Mouse (Mus musculus) heart, postnatal 0 days (tissue): ENCODE data around the gene Sema3d. TPM values are rescaled to one million over a fixed set of nuclear protein-coding genes. Genes with fewer than 3 reads are reported as not detected.

Experiments used
- ATAC-seq: fragments of 200-750 bp; cut with Nextera tagmentation; 2 replicates; pipeline ENCODE4 v1.8.0; 2017; ENCODE audit warnings: low read depth, moderate number of reproducible peaks, moderate library complexity; ENCODE audit not compliant: insufficient read depth
- DNase-seq: peaks from one replicate; pipeline ENCODE4 v3.0.0-alpha.2; 2016; ENCODE audit warnings: low spot score
- H3K27ac ChIP-seq: fragments of 300-500 bp; sonication (generic); 2 replicates; pipeline ENCODE4 v1.5.1; 2014; ENCODE audit warnings: low read depth, mild to moderate bottlenecking
- H3K27me3 ChIP-seq: fragments of 300-500 bp; sonication (generic); 2 replicates; pipeline ENCODE4 v1.6.1; 2014; ENCODE audit warnings: low read length, mixed read lengths; ENCODE audit not compliant: control insufficient read depth, insufficient read depth
- H3K36me3 ChIP-seq: fragments of 300-500 bp; sonication (generic); replicated peaks from 2 replicates; pipeline ENCODE4 v1.6.1; 2014; ENCODE audit warnings: low read length, mixed read lengths; ENCODE audit not compliant: control insufficient read depth, insufficient read depth
- H3K4me1 ChIP-seq: fragments of 300-500 bp; sonication (generic); 2 replicates; pipeline ENCODE4 v1.6.1; 2014; ENCODE audit warnings: antibody characterized with exemption; ENCODE audit not compliant: control insufficient read depth, insufficient read depth
- H3K4me2 ChIP-seq: fragments of 300-500 bp; sonication (generic); 2 replicates; pipeline ENCODE4 v1.6.1; 2014; ENCODE audit warnings: low read depth, mild to moderate bottlenecking, low read length, moderate library complexity
- H3K4me3 ChIP-seq: fragments of 300-500 bp; sonication (generic); 2 replicates; pipeline ENCODE4 v1.5.1; 2014; ENCODE audit warnings: low read depth, low read length
- H3K9ac ChIP-seq: fragments of 300-500 bp; sonication (generic); replicated peaks from 2 replicates; pipeline ENCODE4 v1.6.1; 2014; ENCODE audit warnings: low read depth, low read length, mixed read lengths
- H3K9me3 ChIP-seq: fragments of 300-500 bp; sonication (generic); replicated peaks from 2 replicates; pipeline ENCODE4 v1.6.1; 2016; ENCODE audit warnings: low read length; ENCODE audit not compliant: control insufficient read depth
- CTCF ChIP-seq: IDR thresholded peaks from 2 replicates; pipeline ENCODE4 v1.5.1; 2016; ENCODE audit warnings: antibody characterized with exemption, control low read depth, low read depth
- EP300 ChIP-seq: IDR thresholded peaks from 2 replicates; pipeline ENCODE4 v1.6.1; 2016; ENCODE audit warnings: antibody characterized with exemption, low read depth
- WGBS: fragments of 180-500 bp; shearing (Covaris S2); extraction: QIAGEN DNeasy Blood & Tissue Kit; methylation state at CpG from one replicate; pipeline ENCODE4 v1.1.7; 2014; 5-methylcytosine and 5-hydroxymethylcytosine counted together
- polyA plus RNA-seq: library from polyadenylated mRNA; unstranded; fragments of >200 nt; fragmentation: Nextera tagmentation; extraction: Ambion mirVana; gene quantifications from 2 replicates; pipeline ENCODE4 v1.2.1, GENCODE M21; 2015
- total RNA-seq: library from RNA; depleted of rRNA; stranded (reverse); fragments of >200 nt; gene quantifications from 2 replicates; pipeline ENCODE4 v1.2.3, GENCODE M21; 2014; ENCODE audit warnings: low replicate concordance

The Sema3d gene
- total and polyA plus RNA-seq, 2 experiments from 2014 or later: 3.8 to 4.7 TPM

- Histone ChIP-seq H3K27me3 (no peaks in the 10 kb centered on the region), H3K4me2 (no peak overlapping the region), H3K36me3 (no peaks in the 10 kb centered on the region), H3K9me3 (no peaks in the 10 kb centered on the region; the same call in 1 of the 2 replicates), H3K4me1 (no peaks in the 10 kb centered on the region), H3K4me3 (no peak overlapping the region), H3K27ac (no peak overlapping the region), H3K9ac (no peak overlapping the region)
- TF ChIP-seq EP300 (no peak), CTCF (no peak)
- 81% methylated on average over 7 of the region's 7 CpGs for WGBS
- ATAC-seq (no peak), DNase-seq (no peak)
Observed at GRCm38 (mm10) chr5:12442176-12443105, 59.3 kb downstream of the Sema3d start.

- Histone ChIP-seq H3K36me3 (no peaks in the 10 kb centered on the region), H3K9ac (no peak overlapping the region), H3K9me3 (no peaks in the 10 kb centered on the region), H3K4me2 (no peak overlapping the region), H3K4me1 (no peaks in the 10 kb centered on the region), H3K27me3 (no peaks in the 10 kb centered on the region), H3K27ac (no peak overlapping the region), H3K4me3 (no peak overlapping the region)
- DNase-seq (no peak), ATAC-seq (no peak)
- TF ChIP-seq EP300 (no peak), CTCF (no peak)
- 78% methylated on average over 4 of the region's 4 CpGs for WGBS
Observed at GRCm38 (mm10) chr5:12451089-12451488, 67.9 kb downstream of the Sema3d start.

DNA sequence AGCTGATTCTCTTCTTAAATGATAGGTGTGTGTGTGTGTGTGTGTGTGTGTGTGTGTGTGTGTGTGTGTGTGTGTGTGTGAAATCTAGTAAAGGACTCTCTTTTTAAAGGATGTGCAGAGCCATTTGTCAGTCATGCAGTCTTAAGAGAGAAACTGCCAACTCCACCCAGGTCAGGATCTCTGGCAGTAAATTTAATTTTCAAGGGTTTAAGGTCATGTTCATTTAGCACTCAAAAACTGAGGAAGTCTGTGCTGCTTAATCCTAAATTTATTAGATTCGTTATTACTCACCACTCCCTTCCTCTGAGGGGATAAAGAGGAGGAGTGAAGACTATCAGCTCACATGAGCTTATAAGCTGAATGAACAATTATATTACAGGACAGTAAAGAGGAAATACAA lies 71.8 kb downstream of the Sema3d start:
- no peak for ATAC-seq
- WGBS: 58% methylated on average over 1 of the region's 1 CpGs

GRCm38 (mm10) chr5:12457509-12457908 lies 74.3 kb downstream of the Sema3d start:
- Histone ChIP-seq H3K36me3 (no peaks in the 10 kb centered on the region), H3K9me3 (no peaks in the 10 kb centered on the region), H3K9ac (no peak overlapping the region), H3K4me1 (no peaks in the 10 kb centered on the region), H3K4me3 (no peak overlapping the region), H3K27me3 (no peaks in the 10 kb centered on the region), H3K4me2 (no peak overlapping the region), H3K27ac (no peak overlapping the region)
- DNase-seq: no peak
- no peak for ATAC-seq
- 65% methylated on average over 1 of the region's 1 CpGs for WGBS
- TF ChIP-seq CTCF (no peak), EP300 (no peak)

More for the DNA sequence above, 71.8 kb downstream of the Sema3d start:
- no peaks in the 10 kb centered on the region for H3K36me3 ChIP-seq
- H3K9me3 ChIP-seq: no peaks in the 10 kb centered on the region
- TF ChIP-seq EP300 (no peak), CTCF (no peak)
- H3K4me1 ChIP-seq: no peaks in the 10 kb centered on the region
- no peak overlapping the region for H3K4me2 ChIP-seq
- H3K27me3 ChIP-seq: no peaks in the 10 kb centered on the region
- no peak for DNase-seq
- no peak overlapping the region for H3K4me3 ChIP-seq
- H3K27ac ChIP-seq: no peak overlapping the region
- no peak overlapping the region for H3K9ac ChIP-seq

- no peaks in the 10 kb centered on the region for H3K9me3 ChIP-seq
- H3K27me3 ChIP-seq: no peaks in the 10 kb centered on the region
- no peak overlapping the region for H3K4me3 ChIP-seq
- H3K36me3 ChIP-seq: no peaks in the 10 kb centered on the region
- H3K9ac ChIP-seq: no peak overlapping the region
- H3K4me1 ChIP-seq: no peaks in the 10 kb centered on the region
- DNase-seq: peak; percentile 45
- WGBS: 44% methylated on average over 4 of the region's 4 CpGs
- no peak for ATAC-seq
- no peak for TF ChIP-seq CTCF
- TF ChIP-seq EP300: no peak
- no peak overlapping the region for H3K4me2 ChIP-seq
- H3K27ac ChIP-seq: no peak overlapping the region
Observed at GRCm38 (mm10) chr5:12467568-12468336, 84.6 kb downstream of the Sema3d start.
